Mouse (Mus musculus): ENCODE measurements around the gene Rad23a.
A peak's percentile ranks its signal among the peaks of the same experiment; 100 is the strongest.

The Rad23a gene

GRCm38 (mm10) chr8:84813830-84814229, 26.6 kb downstream of the Rad23a start:
- no peak for DNase-seq (ENCODE audit: low spot score in 2 of 2)

GRCm38 (mm10) chr8:84813059-84813458, 27.4 kb downstream of the Rad23a start:
- DNase-seq (ENCODE audit: low spot score in 2 of 2), result peak; percentile 70 to 80

- DNase-seq (ENCODE audit: low spot score in 2 of 2), result no peak
Observed at GRCm38 (mm10) chr8:84811303-84811702, 29.2 kb downstream of the Rad23a start.

GRCm38 (mm10) chr8:84810896-84811295, 29.6 kb downstream of the Rad23a start:
- peak; percentile 80 to 88 for DNase-seq (ENCODE audit: low spot score in 2 of 2)

GRCm38 (mm10) chr8:84809941-84810280, 30.6 kb downstream of the Rad23a start:
- no peak for DNase-seq (ENCODE audit: low spot score in 2 of 2)

GRCm38 (mm10) chr8:84809109-84809940, 31.1 kb downstream of the Rad23a start:
- DNase-seq (ENCODE audit: low spot score in 2 of 2), result no peak

- no peak for DNase-seq (ENCODE audit: low spot score in 2 of 2)
Observed at GRCm38 (mm10) chr8:84806031-84806430, 34.4 kb downstream of the Rad23a start.

GRCm38 (mm10) chr8:84799999-84800831, 40.2 kb downstream of the Rad23a start, which contains the start of gene Nfix:
TSS of gene Nfix (minus strand) at chr8:84800344.
- DNase-seq (ENCODE audit: low spot score in 2 of 2), result peak in 1 of 2 experiments; percentile 20

- no peak for DNase-seq (ENCODE audit: low spot score in 2 of 2)
Observed at GRCm38 (mm10) chr8:84799136-84799931, 41.1 kb downstream of the Rad23a start.

- no peak for DNase-seq (ENCODE audit: low spot score in 2 of 2)
Observed at GRCm38 (mm10) chr8:84798446-84799135, 41.9 kb downstream of the Rad23a start.

GRCm38 (mm10) chr8:84797971-84798370, 42.5 kb downstream of the Rad23a start:
- DNase-seq (ENCODE audit: low spot score in 2 of 2), result no peak

- DNase-seq (ENCODE audit: low spot score in 2 of 2), result no peak
Observed at GRCm38 (mm10) chr8:84797256-84797797, 43.1 kb downstream of the Rad23a start.

- no peak for DNase-seq (ENCODE audit: low spot score in 2 of 2)
Observed at GRCm38 (mm10) chr8:84794486-84794885, 46.0 kb downstream of the Rad23a start.

GRCm38 (mm10) chr8:84793791-84794485, 46.5 kb downstream of the Rad23a start:
- no peak for DNase-seq (ENCODE audit: low spot score in 2 of 2)

- no peak for DNase-seq (ENCODE audit: low spot score in 2 of 2)
Observed at GRCm38 (mm10) chr8:84793134-84793533, 47.3 kb downstream of the Rad23a start.

GRCm38 (mm10) chr8:84792429-84792947, 48.0 kb downstream of the Rad23a start:
- DNase-seq (ENCODE audit: low spot score in 2 of 2), result no peak

- DNase-seq (ENCODE audit: low spot score in 2 of 2), result no peak
Observed at GRCm38 (mm10) chr8:84790537-84790936, 49.9 kb downstream of the Rad23a start.

- no peak for DNase-seq (ENCODE audit: low spot score in 2 of 2)
Observed at GRCm38 (mm10) chr8:84789855-84790486, 50.5 kb downstream of the Rad23a start.

GRCm38 (mm10) chr8:84789345-84789744, 51.1 kb downstream of the Rad23a start:
- DNase-seq (ENCODE audit: low spot score in 2 of 2), result no peak

- DNase-seq (ENCODE audit: low spot score in 2 of 2), result no peak
Observed at GRCm38 (mm10) chr8:84788896-84789295, 51.6 kb downstream of the Rad23a start.

All from natural killer cell, adult 2 months (primary cell).